Mouse (Mus musculus) stomach, postnatal 0 days (tissue): ENCODE measurements around the gene Inafm2. TPM values are rescaled to one million over a fixed set of nuclear protein-coding genes. Genes with fewer than 3 reads are reported as not detected.

Source experiments
- ATAC-seq: fragments of 200-750 bp; cut with Nextera tagmentation; 2 replicates; pipeline ENCODE4 v1.8.0; 2017; ENCODE audit not compliant: low FRiP score, low TSS enrichment
- DNase-seq: peaks from one replicate; pipeline ENCODE4 v3.0.0-alpha.2; 2016; ENCODE audit warnings: low spot score
- H3K27ac ChIP-seq: fragments of 300-500 bp; sonication (generic); replicated peaks from 2 replicates; pipeline ENCODE4 v1.5.1; 2014; ENCODE audit warnings: mild to moderate bottlenecking, control low read depth
- H3K27me3 ChIP-seq: fragments of 300-500 bp; sonication (generic); 2 replicates; pipeline ENCODE4 v1.6.1; 2014; ENCODE audit warnings: low read length; ENCODE audit not compliant: control insufficient read depth, insufficient read depth
- H3K36me3 ChIP-seq: fragments of 300-500 bp; sonication (generic); 2 replicates; pipeline ENCODE4 v1.6.1; 2014; ENCODE audit warnings: low read length, mixed read lengths; ENCODE audit not compliant: control insufficient read depth, insufficient read depth
- H3K4me1 ChIP-seq: fragments of 300-500 bp; sonication (generic); replicated peaks from 2 replicates; pipeline ENCODE4 v1.6.1; 2014; ENCODE audit warnings: antibody characterized with exemption; ENCODE audit not compliant: control insufficient read depth, insufficient read depth
- H3K4me2 ChIP-seq: fragments of 300-500 bp; sonication (generic); replicated peaks from 2 replicates; pipeline ENCODE4 v1.6.1; 2014; ENCODE audit warnings: low read depth, mild to moderate bottlenecking, control low read depth, moderate library complexity
- H3K4me3 ChIP-seq: fragments of 300-500 bp; sonication (generic); 2 replicates; pipeline ENCODE4 v1.5.1; 2014; ENCODE audit warnings: low read depth, low read length, control low read depth
- H3K9ac ChIP-seq: fragments of 300-500 bp; sonication (generic); 2 replicates; pipeline ENCODE4 v1.6.1; 2014; ENCODE audit warnings: mild to moderate bottlenecking, low read length, control low read depth, mixed read lengths
- H3K9me3 ChIP-seq: fragments of 300-500 bp; sonication (generic); 2 replicates; pipeline ENCODE4 v1.6.1; 2016; ENCODE audit warnings: low read length; ENCODE audit not compliant: control insufficient read depth
- CTCF ChIP-seq: IDR thresholded peaks from 2 replicates; pipeline ENCODE4 v1.5.1; 2016; ENCODE audit warnings: antibody characterized with exemption, low read depth, mild to moderate bottlenecking, moderate library complexity
- EP300 ChIP-seq: optimal IDR thresholded peaks from 2 replicates; pipeline ENCODE3; 2016; ENCODE audit warnings: antibody characterized with exemption
- WGBS: fragments of 180-500 bp; shearing (Covaris S2); extraction: QIAGEN DNeasy Blood & Tissue Kit; methylation state at CpG from one replicate; pipeline ENCODE4 v1.1.7; 2014; 5-methylcytosine and 5-hydroxymethylcytosine counted together
- polyA plus RNA-seq: library from polyadenylated mRNA; unstranded; fragments of >200 nt; fragmentation: Nextera tagmentation; extraction: Ambion mirVana; gene quantifications from 2 replicates; pipeline ENCODE4 v1.2.1, GENCODE M21; 2015

Inafm2 gene
- polyA plus RNA-seq, 1 experiment from 2014 or later, result 33.8 TPM

DNA sequence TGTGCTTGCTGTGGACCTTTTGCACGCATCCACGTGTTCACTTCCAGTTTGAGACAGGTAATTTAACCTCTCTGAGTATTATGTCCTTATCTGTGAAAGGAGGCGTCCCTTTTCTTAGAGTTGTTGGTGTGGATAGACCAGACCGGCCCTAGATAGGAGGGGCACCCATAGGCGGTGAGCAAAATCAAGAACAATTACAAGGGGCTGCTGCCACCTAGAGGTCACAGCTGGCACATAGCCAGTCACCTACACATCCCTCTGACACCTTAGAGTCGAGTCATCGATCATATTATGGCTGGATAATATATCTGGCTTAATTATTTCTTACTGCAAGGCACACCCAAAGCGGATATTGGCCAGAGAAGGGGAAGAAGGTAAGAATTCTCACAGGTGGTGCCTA is 14.3 kb downstream of the Inafm2 start:
- peak; percentile 55 for ATAC-seq
- H3K4me2 ChIP-seq, result no peak overlapping the region

DNA sequence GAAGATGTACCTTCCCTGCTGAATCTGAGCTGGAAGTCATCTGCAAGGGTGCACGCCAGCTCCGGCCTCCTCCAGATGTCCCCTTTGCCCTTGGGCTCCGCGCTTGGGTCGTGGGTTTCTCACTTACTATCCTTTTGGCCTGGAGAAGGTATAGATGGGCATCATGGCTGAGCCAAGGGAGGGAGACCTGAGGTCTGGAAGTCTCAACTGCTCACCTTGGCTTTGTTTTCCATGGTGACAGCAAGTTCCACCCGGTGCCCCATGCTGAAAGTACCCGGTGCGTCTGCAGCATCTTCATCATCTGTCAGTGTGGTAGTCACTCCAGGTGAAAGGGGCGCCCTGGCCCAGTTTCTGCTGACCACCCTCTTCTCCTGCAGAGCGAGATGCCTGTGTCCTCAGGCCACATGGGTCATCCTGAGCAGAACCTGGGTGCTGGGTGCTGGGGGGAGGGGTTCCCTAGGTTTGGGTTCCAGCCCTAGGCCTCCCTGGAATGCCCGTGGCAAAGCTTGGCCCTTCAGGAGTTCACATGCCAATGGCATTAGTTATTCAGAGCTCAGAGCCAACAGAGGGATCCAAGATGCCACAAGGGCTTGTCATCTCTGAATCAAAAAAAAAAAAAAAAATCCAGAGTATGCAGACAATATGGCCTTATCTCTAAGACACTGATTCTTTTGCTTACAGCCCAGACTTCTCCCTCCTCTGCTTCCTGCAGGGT is 14.9 kb downstream of the Inafm2 start:
- no peak for ATAC-seq
- Histone ChIP-seq H3K27ac (no peak overlapping the region; the same call in 1 of the 2 replicates), H3K27me3 (no peaks in the 10 kb centered on the region), H3K4me3 (no peak overlapping the region), H3K9ac (0 out of 2 replicates have a peak overlapping the region, but pooled peaks have one; percentile 27), H3K4me1 (peaks cover 16% of the 10 kb centered on the region), H3K4me2 (no peak overlapping the region), H3K36me3 (peaks cover 3% of the 10 kb centered on the region; the same call in 1 of the 2 replicates), H3K9me3 (no peaks in the 10 kb centered on the region)
- peak; percentile 19 for DNase-seq
- WGBS, result 84% methylated on average over 11 of the region's 11 CpGs
- TF ChIP-seq EP300, result no peak

More for the DNA sequence above, 14.3 kb downstream of the Inafm2 start:
- H3K9ac ChIP-seq, result no peak overlapping the region
- peaks cover 3% of the 10 kb centered on the region; the same call in 1 of the 2 replicates for H3K36me3 ChIP-seq
- H3K4me1 ChIP-seq, result peaks cover 16% of the 10 kb centered on the region
- H3K9me3 ChIP-seq, result no peaks in the 10 kb centered on the region
- TF ChIP-seq EP300, result no peak
- peak; percentile 81 for TF ChIP-seq CTCF
- peak; percentile 81 for DNase-seq
- WGBS, result 18% methylated on average over 8 of the region's 8 CpGs
- H3K4me3 ChIP-seq, result no peak overlapping the region
- H3K27ac ChIP-seq, result no peak overlapping the region
- H3K27me3 ChIP-seq, result no peaks in the 10 kb centered on the region

DNA sequence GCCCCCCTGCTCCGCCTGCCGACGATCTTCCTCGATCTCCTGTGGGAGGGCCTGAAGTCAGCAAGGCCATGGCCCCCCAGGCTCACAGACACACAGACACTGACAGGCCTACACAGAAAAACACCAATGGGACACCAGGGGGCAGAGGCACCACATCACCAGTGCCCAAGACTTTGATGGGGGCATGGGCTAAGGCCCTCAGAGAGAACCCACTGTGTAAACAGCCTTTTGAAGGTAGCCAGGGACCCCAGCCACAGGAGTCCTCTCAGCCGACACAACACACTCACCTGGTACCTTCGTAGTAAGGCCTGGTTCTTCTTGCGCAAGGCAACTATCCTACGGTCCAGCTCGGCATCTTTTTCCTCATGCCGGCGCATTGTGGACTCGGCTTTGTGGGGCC is 15.8 kb downstream of the Inafm2 start:
- Histone ChIP-seq H3K4me3 (peak overlapping the region; percentile 28; the same call in 1 of the 2 replicates), H3K4me2 (peak overlapping the region; percentile 57)

DNA sequence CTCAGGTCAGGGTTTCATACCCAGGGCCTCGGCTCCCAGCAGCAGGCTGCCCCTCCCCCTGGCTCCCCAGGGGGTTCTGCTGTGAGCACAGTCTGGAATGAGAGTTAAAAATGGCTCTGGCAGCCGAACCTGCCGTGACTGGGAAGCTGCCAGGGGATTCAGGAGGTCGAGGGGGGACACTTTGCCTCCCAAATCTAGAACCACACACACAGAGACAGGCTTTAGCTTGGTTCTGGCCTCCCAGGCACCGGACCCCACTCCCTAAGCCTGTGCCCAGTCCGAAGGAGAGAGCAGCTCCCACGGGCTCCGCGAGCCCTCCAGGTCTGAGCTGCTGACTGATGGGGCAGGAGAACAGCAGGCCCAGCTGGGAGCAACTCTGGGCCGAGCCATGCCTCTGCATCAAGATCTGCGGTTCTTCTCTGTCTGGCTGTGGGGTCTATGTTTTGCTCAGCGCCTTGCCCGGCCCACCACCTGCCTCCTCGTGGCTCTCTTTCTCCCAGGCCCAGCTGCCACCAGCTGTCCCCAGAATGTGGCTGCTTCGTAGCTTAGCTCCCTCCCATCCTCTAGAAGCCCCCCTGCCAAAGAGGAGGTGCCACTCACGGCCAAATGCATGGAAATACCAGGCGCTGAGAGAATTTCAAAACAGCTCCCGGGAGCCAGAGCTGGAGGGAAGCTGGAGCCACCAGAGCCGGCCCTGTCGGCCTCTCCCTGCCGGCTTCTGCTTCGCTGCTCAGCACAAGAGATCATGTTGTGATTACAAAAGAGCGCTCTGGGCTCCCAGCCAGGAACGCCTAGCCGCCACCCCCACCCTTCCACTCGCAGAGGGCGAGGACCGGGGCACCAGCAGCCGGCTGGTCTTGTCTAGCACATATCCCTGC is 16.6 kb downstream of the Inafm2 start, which contains the start of gene Ccdc9b:
Gene Ccdc9b, minus strand, starts transcription at position 756 of the 878 bp plus-strand sequence.
- 6% methylated on average over 29 of the region's 29 CpGs for WGBS
- Histone ChIP-seq H3K36me3 (peaks cover 3% of the 10 kb centered on the region; the same call in 1 of the 2 replicates), H3K9me3 (no peaks in the 10 kb centered on the region), H3K27ac (peak within 1 kb of the TSS; percentile 96), H3K27me3 (no peaks in the 10 kb centered on the region), H3K9ac (peak within 1 kb of the TSS; percentile 68), H3K4me3 (peak within 1 kb of the TSS; percentile 28), H3K4me2 (peak within 1 kb of the TSS; percentile 57), H3K4me1 (peaks cover 16% of the 10 kb centered on the region)
- TF ChIP-seq CTCF (no peak), EP300 (peak; percentile 81)
- DNase-seq, result peak; percentile 92
- peak; percentile 83 for ATAC-seq

More for the DNA sequence above, 15.8 kb downstream of the Inafm2 start:
- DNase-seq (peak; percentile 12), ATAC-seq (no peak)
- Histone ChIP-seq H3K27me3 (no peaks in the 10 kb centered on the region), H3K9ac (peak overlapping the region; percentile 27; the same call in 1 of the 2 replicates), H3K9me3 (no peaks in the 10 kb centered on the region), H3K4me1 (peaks cover 16% of the 10 kb centered on the region), H3K27ac (peak overlapping the region; percentile 96), H3K36me3 (peaks cover 3% of the 10 kb centered on the region; the same call in 1 of the 2 replicates)
- 79% methylated on average over 12 of the region's 12 CpGs for WGBS
- TF ChIP-seq EP300, result no peak
- peak; percentile 60 for TF ChIP-seq CTCF

DNA sequence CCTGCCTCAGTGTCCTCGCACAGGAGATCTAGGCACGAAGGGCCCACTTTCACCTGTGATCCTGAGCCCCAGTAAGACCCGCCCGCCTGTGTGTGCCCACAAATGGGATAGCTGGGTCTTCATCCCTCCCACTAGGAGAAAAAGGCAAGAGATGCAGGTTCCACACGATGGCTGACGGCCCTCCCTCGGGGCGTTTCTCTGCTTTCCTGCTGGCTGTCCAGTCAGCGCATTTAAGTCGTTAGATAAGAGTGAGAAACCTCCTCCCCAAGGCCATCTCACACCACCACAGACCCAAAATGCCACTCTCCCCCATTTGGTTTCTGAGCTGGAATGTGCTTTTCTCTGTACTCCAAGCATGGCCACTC is 17.2 kb downstream of the Inafm2 start:
- H3K9ac ChIP-seq, result peak overlapping the region; percentile 23; the same call in 1 of the 2 replicates

More for the DNA sequence above, 17.2 kb downstream of the Inafm2 start:
- DNase-seq (no peak), ATAC-seq (no peak)
- peak overlapping the region; percentile 96 for H3K27ac ChIP-seq
- H3K4me3 ChIP-seq, result peak overlapping the region; percentile 28; the same call in 1 of the 2 replicates
- H3K4me2 ChIP-seq, result peak overlapping the region; percentile 57
- no peaks in the 10 kb centered on the region for H3K9me3 ChIP-seq
- H3K4me1 ChIP-seq, result peaks cover 16% of the 10 kb centered on the region
- 11% methylated on average over 10 of the region's 10 CpGs for WGBS
- no peaks in the 10 kb centered on the region for H3K27me3 ChIP-seq
- TF ChIP-seq EP300, result no peak
- TF ChIP-seq CTCF, result no peak
- H3K36me3 ChIP-seq, result peaks cover 3% of the 10 kb centered on the region; the same call in 1 of the 2 replicates
